Mouse (Mus musculus) limb, embryonic 14.5 days (tissue): ENCODE results near the gene Napsa. TPM values are rescaled to one million over a fixed set of nuclear protein-coding genes. Genes with fewer than 3 reads are reported as not detected.

Experiments used
- ATAC-seq: fragments of 200-750 bp; cut with Nextera tagmentation; 2 replicates; pipeline ENCODE4 v1.8.0; 2017; ENCODE audit warnings: low read depth, moderate number of reproducible peaks, moderate TSS enrichment; ENCODE audit not compliant: low FRiP score
- DNase-seq: peaks from one replicate; pipeline ENCODE4 v3.0.0-alpha.2; 2015; ENCODE audit warnings: low spot score
- H3K27ac ChIP-seq: fragments of 300-500 bp; sonication (generic); replicated peaks from 2 replicates; pipeline ENCODE4 v1.5.1; 2014; ENCODE audit warnings: low read depth, mild to moderate bottlenecking, low read length, moderate library complexity, mixed read lengths
- H3K27me3 ChIP-seq: fragments of 300-500 bp; sonication (generic); 2 replicates; pipeline ENCODE4 v1.6.1; 2014; ENCODE audit warnings: low read length, mixed read lengths; ENCODE audit not compliant: control insufficient read depth, insufficient read depth
- H3K36me3 ChIP-seq: fragments of 300-500 bp; sonication (generic); 2 replicates; pipeline ENCODE4 v1.6.1; 2014; ENCODE audit warnings: mild to moderate bottlenecking, low read length, moderate library complexity, mixed read lengths; ENCODE audit not compliant: control insufficient read depth, insufficient read depth
- H3K4me1 ChIP-seq: fragments of 300-500 bp; sonication (generic); 2 replicates; pipeline ENCODE4 v1.6.1; 2014; ENCODE audit warnings: antibody characterized with exemption, low read length, mixed read lengths; ENCODE audit not compliant: control insufficient read depth, insufficient read depth
- H3K4me2 ChIP-seq: fragments of 300-500 bp; sonication (generic); replicated peaks from 2 replicates; pipeline ENCODE4 v1.6.1; 2014; ENCODE audit warnings: low read depth, mild to moderate bottlenecking, low read length, moderate library complexity; ENCODE audit not compliant: severe bottlenecking
- H3K4me3 ChIP-seq: fragments of 300-500 bp; sonication (generic); replicated peaks from 2 replicates; pipeline ENCODE4 v1.5.1; 2014; ENCODE audit warnings: low read length
- H3K9ac ChIP-seq: fragments of 300-500 bp; sonication (generic); 2 replicates; pipeline ENCODE4 v1.6.1; 2014; ENCODE audit warnings: mild to moderate bottlenecking, low read depth, low read length, moderate library complexity; ENCODE audit not compliant: severe bottlenecking
- H3K9me3 ChIP-seq: fragments of 300-500 bp; sonication (generic); 2 replicates; pipeline ENCODE4 v1.6.1; 2016; ENCODE audit warnings: low read length; ENCODE audit not compliant: control insufficient read depth
- POLR2A ChIP-seq: fragments of 200-500 bp; IDR thresholded peaks from 2 replicates; pipeline ENCODE4 v1.8.0; 2012; ENCODE audit warnings: inconsistent platforms, mild to moderate bottlenecking, moderate library complexity, borderline replicate concordance; ENCODE audit not compliant: insufficient read depth, insufficient read length; ENCODE audit errors: extremely low read depth
- WGBS: fragments of 180-500 bp; shearing (Covaris S2); extraction: QIAGEN DNeasy Blood & Tissue Kit; methylation state at CpG from one replicate; pipeline ENCODE4 v1.1.7; 2014; 5-methylcytosine and 5-hydroxymethylcytosine counted together
- polyA plus RNA-seq, 2 experiments: library from polyadenylated mRNA; depleted of rRNA in 1 of 2; stranded (reverse) in 1 of 2; unstranded in 1 of 2; fragments of >200 nt; fragmentation: Nextera tagmentation in 1 of 2; extraction: Ambion mirVana in 1 of 2; gene quantifications; 2 replicates each; pipeline versions ENCODE4 v1.2.1 to v1.2.3; 2012 to 2014

Napsa gene
- polyA plus RNA-seq, 2 experiments = 1.4 to 2.2 TPM

DNA sequence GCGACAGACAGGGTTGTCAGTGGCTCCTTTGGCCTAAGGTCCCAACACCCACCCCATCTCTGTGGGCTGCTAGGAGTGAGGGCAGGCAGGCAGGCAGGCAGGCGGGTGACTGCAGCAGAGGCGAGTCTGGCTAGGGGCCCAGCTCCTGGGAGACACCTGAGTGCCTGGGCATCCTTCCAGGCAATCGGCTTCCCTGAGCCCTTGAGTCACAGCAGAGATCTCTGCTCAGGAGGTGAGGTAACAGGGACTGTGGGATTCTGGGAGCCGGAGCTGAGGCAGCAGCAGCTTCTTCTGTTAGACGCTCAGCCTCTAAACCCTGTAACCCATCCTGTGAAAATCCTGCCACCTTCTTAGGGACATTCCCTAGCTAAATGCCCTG is 35.6 kb upstream of the Napsa start:
- peaks cover 92% of the 10 kb centered on the region for H3K36me3 ChIP-seq
- H3K27me3 ChIP-seq = no peaks in the 10 kb centered on the region
- H3K27ac ChIP-seq = no peak overlapping the region
- no peak overlapping the region for H3K4me2 ChIP-seq
- 89% methylated on average over 6 of the region's 6 CpGs for whole genome bisulfite sequencing
- no peak overlapping the region for H3K9ac ChIP-seq
- ATAC-seq (no peak), DNase-seq (no peak)
- no peaks in the 10 kb centered on the region for H3K9me3 ChIP-seq
- no peak overlapping the region for H3K4me3 ChIP-seq
- no peak for TF ChIP-seq POLR2A
- no peaks in the 10 kb centered on the region for H3K4me1 ChIP-seq

DNA sequence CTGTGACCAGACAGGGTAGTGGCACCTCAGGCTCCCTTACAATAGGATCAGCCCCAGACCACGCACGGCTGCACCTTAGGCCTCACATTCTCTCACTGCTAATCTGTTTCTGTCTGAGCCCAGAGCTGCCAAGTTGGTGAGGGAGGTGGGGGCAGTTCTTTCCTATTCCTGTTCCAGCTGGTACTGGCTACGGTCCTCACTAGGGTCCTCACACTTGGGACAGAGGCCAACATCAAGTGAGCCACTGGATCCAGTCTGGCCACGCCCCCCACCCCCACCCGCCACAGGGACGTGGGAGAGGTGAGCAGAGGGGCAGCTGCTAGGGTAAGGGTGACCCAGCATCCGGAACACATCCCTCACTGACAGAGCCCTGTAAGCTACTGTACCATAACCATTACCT is 35.2 kb upstream of the Napsa start:
- no peak overlapping the region for H3K4me3 ChIP-seq
- TF ChIP-seq POLR2A = no peak
- peaks cover 96% of the 10 kb centered on the region for H3K36me3 ChIP-seq
- H3K27me3 ChIP-seq = no peaks in the 10 kb centered on the region
- no peaks in the 10 kb centered on the region for H3K9me3 ChIP-seq
- ATAC-seq (no peak), DNase-seq (no peak)
- no peak overlapping the region for H3K9ac ChIP-seq
- H3K4me2 ChIP-seq = no peak overlapping the region
- no peak overlapping the region for H3K27ac ChIP-seq
- WGBS = 83% methylated on average over 7 of the region's 7 CpGs
- H3K4me1 ChIP-seq = no peaks in the 10 kb centered on the region

DNA sequence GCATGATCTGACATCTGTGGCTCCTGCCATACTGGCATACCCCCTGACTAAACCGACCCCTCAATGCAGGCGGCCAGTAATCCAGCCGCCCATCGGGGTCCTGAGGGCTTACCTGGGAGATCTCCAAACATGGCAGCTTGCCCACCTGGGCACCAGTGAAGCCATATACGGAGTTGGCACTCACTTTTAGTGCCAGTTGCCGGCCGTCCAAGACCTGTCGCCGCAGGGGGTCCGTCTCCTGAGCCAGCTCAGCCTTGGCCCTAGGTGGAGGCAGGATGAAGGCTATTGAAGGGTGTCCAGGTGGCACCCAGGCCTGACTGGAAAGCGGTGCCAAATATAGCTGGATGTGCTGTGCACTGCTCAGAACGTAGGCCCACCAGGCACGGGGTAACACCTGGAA is 34.7 kb upstream of the Napsa start:
- Histone ChIP-seq H3K27ac (no peak overlapping the region), H3K27me3 (no peaks in the 10 kb centered on the region), H3K9me3 (no peaks in the 10 kb centered on the region), H3K4me3 (no peak overlapping the region), H3K4me1 (no peaks in the 10 kb centered on the region), H3K4me2 (no peak overlapping the region), H3K9ac (no peak overlapping the region), H3K36me3 (peaks cover 97% of the 10 kb centered on the region)
- ATAC-seq (no peak), DNase-seq (no peak)
- no peak for TF ChIP-seq POLR2A
- WGBS = 89% methylated on average over 13 of the region's 13 CpGs

DNA sequence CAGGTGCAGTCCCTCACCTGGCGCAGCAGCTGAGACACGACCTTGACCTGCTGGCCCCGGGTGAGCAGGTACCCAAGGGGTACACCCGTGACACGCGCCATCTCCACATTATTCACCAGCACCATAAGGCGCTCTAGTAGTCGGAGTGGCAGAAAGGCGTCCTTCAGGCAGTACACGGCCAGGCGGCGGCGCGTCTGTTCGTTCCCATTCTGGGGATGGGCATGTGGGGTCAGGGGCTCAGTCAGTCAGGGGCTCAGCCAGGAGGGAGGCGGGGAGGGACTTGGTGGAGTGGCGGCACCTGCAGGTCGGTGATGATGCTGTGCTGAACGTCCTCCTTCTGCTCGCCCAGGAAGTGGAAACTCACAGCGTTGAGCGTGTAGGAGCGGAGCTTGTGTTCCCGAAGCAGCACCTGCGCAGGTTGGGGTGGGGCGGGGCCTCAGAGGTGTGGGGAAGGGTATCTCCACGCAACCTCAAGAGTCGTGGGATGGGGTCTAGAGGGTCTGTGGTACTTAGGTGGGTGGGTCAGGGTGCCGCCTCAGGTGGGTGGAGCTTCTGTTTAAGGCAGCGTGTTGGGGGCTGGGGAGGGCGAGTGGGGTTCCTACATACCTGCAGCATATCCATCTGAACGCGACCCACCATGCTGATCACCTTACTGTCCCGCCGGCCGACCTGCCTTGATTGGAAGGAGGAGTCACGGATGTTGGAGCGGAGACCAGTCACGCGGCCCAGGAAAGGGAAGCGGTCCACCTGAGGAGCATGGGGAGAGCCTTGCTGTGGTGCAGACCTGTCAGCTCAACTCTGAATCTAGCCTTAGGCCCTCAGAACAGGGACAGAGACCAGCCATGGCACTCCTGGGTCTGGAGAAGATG is 33.2 kb upstream of the Napsa start:
- no peak for TF ChIP-seq POLR2A
- H3K36me3 ChIP-seq = peaks cover 91% of the 10 kb centered on the region

DNA sequence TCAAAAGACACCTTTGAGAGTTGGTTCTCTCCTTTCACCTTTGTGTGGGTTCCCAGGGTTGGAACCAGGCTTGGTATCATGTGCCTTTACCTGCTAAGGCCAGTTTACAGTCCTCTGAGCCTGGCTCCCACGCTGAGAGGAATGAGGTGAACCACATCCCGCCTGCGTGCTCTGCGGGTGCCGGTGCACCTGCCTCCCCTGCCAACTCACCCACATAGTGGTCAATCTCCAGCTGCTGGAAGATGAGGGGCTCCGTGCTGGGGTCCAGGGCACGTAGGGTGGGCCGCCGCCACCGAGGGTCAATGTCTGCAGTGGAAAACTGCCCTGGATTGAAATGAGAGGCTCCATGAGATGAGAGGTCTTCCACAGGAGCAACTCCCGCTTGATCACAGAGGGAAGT is 29.6 kb upstream of the Napsa start:
- Histone ChIP-seq H3K9me3 (no peaks in the 10 kb centered on the region), H3K36me3 (peaks cover 59% of the 10 kb centered on the region), H3K4me2 (no peak overlapping the region), H3K27me3 (no peaks in the 10 kb centered on the region), H3K9ac (no peak overlapping the region), H3K4me3 (no peak overlapping the region), H3K4me1 (peaks cover 1% of the 10 kb centered on the region; the same call in 1 of the 2 replicates), H3K27ac (no peak overlapping the region)
- no peak for TF ChIP-seq POLR2A
- no peak for DNase-seq
- WGBS = 96% methylated on average over 11 of the region's 11 CpGs
- ATAC-seq = no peak

More for the DNA sequence above, 33.2 kb upstream of the Napsa start:
- Histone ChIP-seq H3K4me1 (no peaks in the 10 kb centered on the region), H3K27ac (no peak overlapping the region), H3K4me2 (no peak overlapping the region), H3K27me3 (no peaks in the 10 kb centered on the region), H3K4me3 (no peak overlapping the region), H3K9ac (no peak overlapping the region), H3K9me3 (no peaks in the 10 kb centered on the region)
- 88% methylated on average over 41 of the region's 41 CpGs for WGBS
- DNase-seq = no peak
- no peak for ATAC-seq
